Comparison of ENCODE assay signal across 8 mouse cellular contexts in genomic region chr2:151631406-151632158, GRCm38 (mm10). TPM values are rescaled to one million over a fixed set of nuclear protein-coding genes. Genes with fewer than 3 reads are reported as not detected.
DNase-seq lines count a peak whose midpoint lies in the region; ATAC-seq and TF ChIP-seq lines count a peak whose summit lies in the region.

No protein-coding gene starts in this region.

- ATAC-seq in megakaryocyte, adult 5-6 weeks (ENCODE audit: poor library complexity, severe bottlenecking), result no peak
- ATAC-seq in intestine, postnatal 0 days, result no peak
- peak; percentile 3 for ATAC-seq in neural tube, embryonic 14.5 days (ENCODE audit: low read depth)

- no peaks in the 10 kb centered on the region for H3K36me3 ChIP-seq in megakaryocyte, embryonic 14.5 days (replicated peaks; ENCODE audit: low read length)
- no peaks in the 10 kb centered on the region for H3K36me3 ChIP-seq in intestine, postnatal 0 days (ENCODE audit: control insufficient read depth, insufficient read depth)
- no peaks in the 10 kb centered on the region for H3K36me3 ChIP-seq in neural tube, embryonic 14.5 days (ENCODE audit: control insufficient read depth, insufficient read depth, low read length)

- DNase-seq in cerebellum, adult 11-12 months, result peak; percentile 39
- no peak for DNase-seq in cerebellum, adult 9-11 months
- DNase-seq in urinary bladder, postnatal 36 days (ENCODE audit: low spot score in 2 of 2), result no peak
- no peak for DNase-seq in spleen, adult 18-20 months

- 6% methylated on average over 22 of the region's 22 CpGs for WGBS in intestine, postnatal 0 days
- WGBS in neural tube, embryonic 14.5 days, result 2% methylated on average over 21 of the region's 22 CpGs

- H3K27ac ChIP-seq in intestine, postnatal 0 days (ENCODE audit: low read depth, low read length), result no peak overlapping the region
- peak overlapping the region; percentile 94 for H3K27ac ChIP-seq in neural tube, embryonic 14.5 days (ENCODE audit: low read depth, low read length)

- H3K4me2 ChIP-seq in intestine, postnatal 0 days (replicated peaks; ENCODE audit: low read depth), result peak overlapping the region; percentile 83
- H3K4me2 ChIP-seq in neural tube, embryonic 14.5 days (ENCODE audit: low read depth, low read length), result peak overlapping the region; percentile 41

- TF ChIP-seq CTCF in intestine, postnatal 0 days (IDR thresholded peaks at IDR 0.05; ENCODE audit: low read depth), result no peak

- H3K4me1 ChIP-seq in megakaryocyte, embryonic 14.5 days, result peaks cover 14% of the 10 kb centered on the region
- H3K4me1 ChIP-seq in intestine, postnatal 0 days (replicated peaks; ENCODE audit: control insufficient read depth, insufficient read depth, low read length), result no peaks in the 10 kb centered on the region
- peaks cover 12% of the 10 kb centered on the region; the same call in 1 of the 2 replicates for H3K4me1 ChIP-seq in neural tube, embryonic 14.5 days (ENCODE audit: control insufficient read depth, insufficient read depth, low read length)

- peak overlapping the region; percentile 32 for H3K9ac ChIP-seq in intestine, postnatal 0 days (ENCODE audit: low read depth, low read length)
- H3K9ac ChIP-seq in neural tube, embryonic 14.5 days (replicated peaks; ENCODE audit: low read depth, low read length), result peak overlapping the region; percentile 92

- peaks cover 67% of the 10 kb centered on the region for H3K27me3 ChIP-seq in megakaryocyte, embryonic 14.5 days (replicated peaks)
- H3K27me3 ChIP-seq in intestine, postnatal 0 days (replicated peaks; ENCODE audit: control insufficient read depth, insufficient read depth, low read length), result peaks cover 12% of the 10 kb centered on the region; the same call in 1 of the 2 replicates
- no peaks in the 10 kb centered on the region for H3K27me3 ChIP-seq in neural tube, embryonic 14.5 days (ENCODE audit: control insufficient read depth, insufficient read depth, low read length)

- 0 out of 2 replicates have a peak, but pooled peaks cover 3% of the 10 kb centered on the region for H3K9me3 ChIP-seq in megakaryocyte, embryonic 14.5 days
- H3K9me3 ChIP-seq in intestine, postnatal 0 days (ENCODE audit: control insufficient read depth), result no peaks in the 10 kb centered on the region
- no peaks in the 10 kb centered on the region for H3K9me3 ChIP-seq in neural tube, embryonic 14.5 days (ENCODE audit: control insufficient read depth, low read length)

- peak overlapping the region; percentile 87 for H3K4me3 ChIP-seq in megakaryocyte, embryonic 14.5 days (replicated peaks)
- peak overlapping the region; percentile 52 for H3K4me3 ChIP-seq in intestine, postnatal 0 days (ENCODE audit: low read depth, low read length)
- peak overlapping the region; percentile 86 for H3K4me3 ChIP-seq in neural tube, embryonic 14.5 days (ENCODE audit: low read depth, low read length)

RNA-seq across cellular contexts. Expression of gene Snph, which starts 0.8 kb away (rescaled TPM):
- polyA plus RNA-seq in megakaryocyte, embryonic 14.5 days (2012; ENCODE audit: insufficient read depth, low replicate concordance), result not detected in 2 replicates
- not detected in 2 replicates for total RNA-seq in megakaryocyte, adult 5-6 weeks (2015)
- not detected in 2 replicates for total RNA-seq in megakaryocyte, adult 5-6 weeks (2017)
- polyA plus RNA-seq in intestine, postnatal 0 days (2015; fragmentation: Nextera tagmentation; extraction: Ambion mirVana), result 0.60 and 0.89 TPM in 2 replicates
- 29.7 and 33.1 TPM in 2 replicates for polyA plus RNA-seq in neural tube, embryonic 14.5 days (2014; fragmentation: Nextera tagmentation; extraction: Ambion mirVana)

RNA-seq across cellular contexts. Expression of gene Rad21l, which starts 36.8 kb away (rescaled TPM):
- not detected in 2 replicates for polyA plus RNA-seq in megakaryocyte, embryonic 14.5 days (2012; ENCODE audit: insufficient read depth, low replicate concordance)
- not detected in 2 replicates for total RNA-seq in megakaryocyte, adult 5-6 weeks (2015)
- not detected in 2 replicates for total RNA-seq in megakaryocyte, adult 5-6 weeks (2017)
- 0.09 TPM in 1 of 2 replicates, not detected in the other for polyA plus RNA-seq in intestine, postnatal 0 days (2015; fragmentation: Nextera tagmentation; extraction: Ambion mirVana)
- polyA plus RNA-seq in neural tube, embryonic 14.5 days (2014; fragmentation: Nextera tagmentation; extraction: Ambion mirVana), result 0.15 and 0.40 TPM in 2 replicates

RNA-seq across cellular contexts. Expression of gene Sdcbp2, which starts 59.2 kb away (rescaled TPM):
- polyA plus RNA-seq in megakaryocyte, embryonic 14.5 days (2012; ENCODE audit: insufficient read depth, low replicate concordance), result 1.1 TPM in 1 of 2 replicates, not detected in the other
- 0.82 TPM in 1 of 2 replicates, not detected in the other for total RNA-seq in megakaryocyte, adult 5-6 weeks (2015)
- not detected in 2 replicates for total RNA-seq in megakaryocyte, adult 5-6 weeks (2017)
- polyA plus RNA-seq in intestine, postnatal 0 days (2015; fragmentation: Nextera tagmentation; extraction: Ambion mirVana), result 55.2 and 66.7 TPM in 2 replicates
- polyA plus RNA-seq in neural tube, embryonic 14.5 days (2014; fragmentation: Nextera tagmentation; extraction: Ambion mirVana), result 0.72 and 1.1 TPM in 2 replicates

Comparison
In these comparisons a context has a peak if more than half of its experiments do, and no peak if none do; other contexts are left out.
1. RNA of gene Snph, which starts 0.8 kb away (polyA plus RNA-seq): 29.7 to 33.1 TPM in neural tube, embryonic 14.5 days; 0.60 to 0.89 TPM in intestine, postnatal 0 days and not detected in megakaryocyte, embryonic 14.5 days; every median in the first group is over 10 times any median in the second.
2. RNA of gene Sdcbp2, which starts 59.2 kb away (polyA plus RNA-seq): 55.2 to 66.7 TPM in intestine, postnatal 0 days; 1.1 TPM in megakaryocyte, embryonic 14.5 days and 0.72 to 1.1 TPM in neural tube, embryonic 14.5 days; every median in the first group is over 10 times any median in the second.
3. Peak in every context shown above with its lines, with median percentiles within 50 percentile points of each other: H3K4me3 ChIP-seq.